Mouse (Mus musculus) forebrain, embryonic 15.5 days (tissue): ENCODE data around the gene Vstm2a. TPM values are rescaled to one million over a fixed set of nuclear protein-coding genes. Genes with fewer than 3 reads are reported as not detected.

ENCODE experiments used
- ATAC-seq: fragments of 200-750 bp; cut with Nextera tagmentation; replicated peaks from 2 replicates; pipeline ENCODE4 v1.8.0; 2017; ENCODE audit warnings: mild to moderate bottlenecking, moderate TSS enrichment, moderate library complexity
- H3K27ac ChIP-seq: fragments of 300-500 bp; sonication (generic); replicated peaks from 2 replicates; pipeline ENCODE4 v1.5.1; 2015; ENCODE audit warnings: mild to moderate bottlenecking, inconsistent platforms
- H3K27me3 ChIP-seq: fragments of 300-500 bp; sonication (generic); 2 replicates; pipeline ENCODE4 v1.6.1; 2015; ENCODE audit warnings: inconsistent platforms
- H3K36me3 ChIP-seq: fragments of 300-500 bp; sonication (generic); 2 replicates; pipeline ENCODE4 v1.6.1; 2015; ENCODE audit warnings: mild to moderate bottlenecking, inconsistent platforms
- H3K4me1 ChIP-seq: fragments of 300-500 bp; sonication (generic); 2 replicates; pipeline ENCODE4 v1.6.1; 2015; ENCODE audit warnings: inconsistent platforms
- H3K4me2 ChIP-seq: fragments of 300-500 bp; sonication (generic); replicated peaks from 2 replicates; pipeline ENCODE4 v1.6.1; 2015; ENCODE audit warnings: mild to moderate bottlenecking, inconsistent platforms
- H3K4me3 ChIP-seq: fragments of 300-500 bp; sonication (generic); 2 replicates; pipeline ENCODE4 v1.5.1; 2015; ENCODE audit warnings: mild to moderate bottlenecking, inconsistent platforms
- H3K9ac ChIP-seq: fragments of 300-500 bp; sonication (generic); replicated peaks from 2 replicates; pipeline ENCODE4 v1.6.1; 2015; ENCODE audit warnings: mild to moderate bottlenecking, inconsistent platforms
- H3K9me3 ChIP-seq: fragments of 300-500 bp; sonication (generic); 2 replicates; pipeline ENCODE4 v1.6.1; 2016; ENCODE audit warnings: inconsistent platforms
- WGBS: fragments of 180-500 bp; shearing (Covaris S2); methylation state at CpG from one replicate; pipeline ENCODE4 v1.1.7; 2015; ENCODE audit warnings: mixed read lengths; 5-methylcytosine and 5-hydroxymethylcytosine counted together
- polyA plus RNA-seq: library from polyadenylated mRNA; unstranded; fragments of >200 nt; fragmentation: Nextera tagmentation; extraction: Ambion mirVana; gene quantifications from 2 replicates; pipeline ENCODE4 v1.2.1, GENCODE M21; 2015

Vstm2a gene
- 45.7 TPM in 2 replicates for polyA plus RNA-seq

- H3K36me3 ChIP-seq = no peaks in the 10 kb centered on the region
- H3K27ac ChIP-seq = peak within 1 kb of the TSS; percentile 84
- H3K4me1 ChIP-seq = peaks cover 19% of the 10 kb centered on the region
- peak; percentile 82 for ATAC-seq
- WGBS = under 1% methylated on average over 44 of the region's 44 CpGs
- peaks cover 6% of the 10 kb centered on the region; the same call in 1 of the 2 replicates for H3K27me3 ChIP-seq
- H3K9ac ChIP-seq = peak within 1 kb of the TSS; percentile 71
- H3K4me2 ChIP-seq = peak within 1 kb of the TSS; percentile 88
- peak within 1 kb of the TSS; percentile 68 for H3K4me3 ChIP-seq
- no peaks in the 10 kb centered on the region for H3K9me3 ChIP-seq
These were observed at the start of gene Vstm2a for GRCm38 (mm10) chr11:16257473-16257921. Gene Vstm2a (plus strand): TSS chr11:16257724.

GRCm38 (mm10) chr11:16257011-16257410, 513 bp upstream of the Vstm2a start:
- Histone ChIP-seq H3K4me3 (peak overlapping the region; percentile 68), H3K27ac (peak overlapping the region; percentile 84), H3K9me3 (no peaks in the 10 kb centered on the region), H3K9ac (peak overlapping the region; percentile 71), H3K4me1 (peaks cover 19% of the 10 kb centered on the region), H3K4me2 (peak overlapping the region; percentile 88), H3K36me3 (no peaks in the 10 kb centered on the region), H3K27me3 (peaks cover 6% of the 10 kb centered on the region; the same call in 1 of the 2 replicates)
- WGBS = 16% methylated on average over 7 of the region's 7 CpGs
- no peak; the same call in 1 of the 2 replicates for ATAC-seq

- ATAC-seq = no peak
- no peaks in the 10 kb centered on the region for H3K9me3 ChIP-seq
These were observed 776 bp downstream of the Vstm2a start for GRCm38 (mm10) chr11:16258300-16258699.

GRCm38 (mm10) chr11:16259876-16260275, 2.4 kb downstream of the Vstm2a start:
- 28% methylated on average over 9 of the region's 9 CpGs for WGBS
- ATAC-seq = no peak
- peak overlapping the region; percentile 68 for H3K4me3 ChIP-seq
- no peaks in the 10 kb centered on the region for H3K36me3 ChIP-seq
- peaks cover 6% of the 10 kb centered on the region; the same call in 1 of the 2 replicates for H3K27me3 ChIP-seq
- peak overlapping the region; percentile 31; the same call in 1 of the 2 replicates for H3K9ac ChIP-seq
- peak overlapping the region; percentile 84 for H3K27ac ChIP-seq
- H3K9me3 ChIP-seq = no peaks in the 10 kb centered on the region
- H3K4me2 ChIP-seq = peak overlapping the region; percentile 88
- peaks cover 19% of the 10 kb centered on the region for H3K4me1 ChIP-seq

More at GRCm38 (mm10) chr11:16258300-16258699, 776 bp downstream of the Vstm2a start:
- WGBS = 29% methylated on average over 1 of the region's 1 CpGs
- Histone ChIP-seq H3K4me1 (peaks cover 19% of the 10 kb centered on the region), H3K27ac (peak overlapping the region; percentile 84), H3K4me2 (peak overlapping the region; percentile 88), H3K36me3 (no peaks in the 10 kb centered on the region), H3K27me3 (peaks cover 6% of the 10 kb centered on the region; the same call in 1 of the 2 replicates), H3K9ac (peak overlapping the region; percentile 71), H3K4me3 (peak overlapping the region; percentile 68)

GRCm38 (mm10) chr11:16260764-16261578, 3.4 kb downstream of the Vstm2a start:
- peak; percentile 79 for ATAC-seq
- peak overlapping the region; percentile 88 for H3K4me2 ChIP-seq
- WGBS = under 1% methylated on average over 40 of the region's 40 CpGs
- peak overlapping the region; percentile 68 for H3K4me3 ChIP-seq
- H3K27ac ChIP-seq = peak overlapping the region; percentile 76
- no peaks in the 10 kb centered on the region for H3K36me3 ChIP-seq
- H3K9ac ChIP-seq = peak overlapping the region; percentile 68
- peaks cover 24% of the 10 kb centered on the region for H3K4me1 ChIP-seq
- H3K27me3 ChIP-seq = peaks cover 6% of the 10 kb centered on the region; the same call in 1 of the 2 replicates
- H3K9me3 ChIP-seq = no peaks in the 10 kb centered on the region

GRCm38 (mm10) chr11:16268396-16268795, 10.9 kb downstream of the Vstm2a start:
- no peaks in the 10 kb centered on the region for H3K9me3 ChIP-seq
- no peak overlapping the region for H3K4me3 ChIP-seq
- no peak overlapping the region for H3K9ac ChIP-seq
- H3K4me1 ChIP-seq = 0 out of 2 replicates have a peak, but pooled peaks cover 5% of the 10 kb centered on the region
- H3K4me2 ChIP-seq = no peak overlapping the region
- H3K27ac ChIP-seq = no peak overlapping the region
- WGBS = 85% methylated on average over 1 of the region's 1 CpGs
- no peak for ATAC-seq
- 0 out of 2 replicates have a peak, but pooled peaks cover 4% of the 10 kb centered on the region for H3K36me3 ChIP-seq
- H3K27me3 ChIP-seq = no peaks in the 10 kb centered on the region

GRCm38 (mm10) chr11:16290381-16290780, 32.9 kb downstream of the Vstm2a start:
- Histone ChIP-seq H3K27me3 (no peaks in the 10 kb centered on the region), H3K9ac (no peak overlapping the region), H3K4me3 (no peak overlapping the region), H3K27ac (no peak overlapping the region), H3K4me2 (no peak overlapping the region), H3K4me1 (no peaks in the 10 kb centered on the region), H3K36me3 (no peaks in the 10 kb centered on the region), H3K9me3 (no peaks in the 10 kb centered on the region)
- WGBS = 68% methylated on average over 1 of the region's 1 CpGs
- ATAC-seq = no peak

GRCm38 (mm10) chr11:16292960-16293359, 35.4 kb downstream of the Vstm2a start:
- H3K4me2 ChIP-seq = no peak overlapping the region
- H3K4me1 ChIP-seq = no peaks in the 10 kb centered on the region
- no peak for ATAC-seq
- H3K27me3 ChIP-seq = no peaks in the 10 kb centered on the region
- H3K9me3 ChIP-seq = no peaks in the 10 kb centered on the region
- no peak overlapping the region for H3K4me3 ChIP-seq
- 86% methylated on average over 4 of the region's 4 CpGs for WGBS
- no peaks in the 10 kb centered on the region for H3K36me3 ChIP-seq
- H3K9ac ChIP-seq = no peak overlapping the region
- H3K27ac ChIP-seq = no peak overlapping the region

GRCm38 (mm10) chr11:16296521-16296920, 39.0 kb downstream of the Vstm2a start:
- no peak for ATAC-seq
- H3K27me3 ChIP-seq = no peaks in the 10 kb centered on the region
- no peak overlapping the region for H3K4me3 ChIP-seq
- H3K4me1 ChIP-seq = peaks cover 19% of the 10 kb centered on the region
- no peaks in the 10 kb centered on the region for H3K36me3 ChIP-seq
- no peak overlapping the region for H3K27ac ChIP-seq
- H3K4me2 ChIP-seq = no peak overlapping the region
- H3K9me3 ChIP-seq = no peaks in the 10 kb centered on the region
- WGBS = 61% methylated on average over 1 of the region's 1 CpGs
- H3K9ac ChIP-seq = no peak overlapping the region

GRCm38 (mm10) chr11:16299492-16299891, 42.0 kb downstream of the Vstm2a start:
- ATAC-seq = peak; percentile 62
- peak overlapping the region; percentile 74 for H3K27ac ChIP-seq

GRCm38 (mm10) chr11:16299960-16300359, 42.4 kb downstream of the Vstm2a start:
- peaks cover 19% of the 10 kb centered on the region for H3K4me1 ChIP-seq
- peak; percentile 84 for ATAC-seq
- H3K4me2 ChIP-seq = no peak overlapping the region
- no peaks in the 10 kb centered on the region for H3K36me3 ChIP-seq
- peak overlapping the region; percentile 74 for H3K27ac ChIP-seq
- no peaks in the 10 kb centered on the region for H3K27me3 ChIP-seq
- 26% methylated on average over 1 of the region's 1 CpGs for WGBS
- H3K9me3 ChIP-seq = no peaks in the 10 kb centered on the region
- H3K9ac ChIP-seq = no peak overlapping the region
- H3K4me3 ChIP-seq = no peak overlapping the region

More at GRCm38 (mm10) chr11:16299492-16299891, 42.0 kb downstream of the Vstm2a start:
- Histone ChIP-seq H3K4me2 (no peak overlapping the region), H3K9ac (no peak overlapping the region), H3K27me3 (no peaks in the 10 kb centered on the region), H3K4me1 (peaks cover 19% of the 10 kb centered on the region), H3K36me3 (no peaks in the 10 kb centered on the region), H3K9me3 (no peaks in the 10 kb centered on the region), H3K4me3 (no peak overlapping the region)
- WGBS = 14% methylated on average over 1 of the region's 1 CpGs

GRCm38 (mm10) chr11:16300709-16301108, 43.2 kb downstream of the Vstm2a start:
- ATAC-seq = peak; percentile 89
- Histone ChIP-seq H3K36me3 (no peaks in the 10 kb centered on the region), H3K9ac (no peak overlapping the region), H3K4me1 (peaks cover 19% of the 10 kb centered on the region), H3K4me3 (no peak overlapping the region), H3K9me3 (no peaks in the 10 kb centered on the region), H3K27me3 (no peaks in the 10 kb centered on the region), H3K4me2 (no peak overlapping the region), H3K27ac (peak overlapping the region; percentile 74)
- WGBS = 17% methylated on average over 2 of the region's 2 CpGs
